Mouse (Mus musculus) layer of hippocampus, adult 2 months (tissue): Measurements from ENCODE around the gene Tbr1. TPM values are rescaled to one million over a fixed set of nuclear protein-coding genes. Genes with fewer than 3 reads are reported as not detected.

Source experiments
- DNase-seq, 2 experiments: peaks; one replicate each; pipeline ENCODE4 v3.0.0; 2022; ENCODE audit warnings: low spot score in 2 of 2
- H3K27ac ChIP-seq: fragments of 200-600 bp; 2 replicates; pipeline ENCODE4 v1.8.1; 2022
- H3K4me3 ChIP-seq: fragments of 200-600 bp; 2 replicates; pipeline ENCODE4 v1.8.1; 2022; ENCODE audit warnings: mild to moderate bottlenecking
- CTCF ChIP-seq: fragments of 200-600 bp; conservative IDR thresholded peaks from 2 replicates; pipeline ENCODE4 v1.8.1; 2022; ENCODE audit warnings: antibody characterized with exemption, mild to moderate bottlenecking, moderate library complexity
- microRNA-seq, 2 experiments: library from miRNA; unstranded; fragments of <30 nt; microRNA quantifications; one replicate each; pipeline ENCODE4 v1.2.0; 2021
- total RNA-seq, 2 experiments: library from RNA; stranded (reverse); gene quantifications; 2 replicates each; pipeline ENCODE4 v1.2.3; 2021

The Tbr1 gene
- total RNA-seq, 2 experiments from 2014 or later, result 41.1 to 45.3 TPM

GRCm38 (mm10) chr2:61814548-61815473 is 12.1 kb downstream of the Tbr1 start:
- peak; percentile 82 for TF ChIP-seq CTCF
- H3K4me3 ChIP-seq, result peak overlapping the region; percentile 52
- H3K27ac ChIP-seq, result peak overlapping the region; percentile 85
- peak; percentile 38 to 43 for DNase-seq

GRCm38 (mm10) chr2:61815583-61816313 is 13.0 kb downstream of the Tbr1 start:
- no peak for TF ChIP-seq CTCF
- H3K27ac ChIP-seq, result peak overlapping the region; percentile 84
- peak in 1 of 2 experiments; percentile 60 for DNase-seq
- H3K4me3 ChIP-seq, result peak overlapping the region; percentile 48

GRCm38 (mm10) chr2:61818197-61818596 is 15.5 kb downstream of the Tbr1 start:
- TF ChIP-seq CTCF, result no peak
- no peak for DNase-seq
- H3K27ac ChIP-seq, result peak overlapping the region; percentile 36

GRCm38 (mm10) chr2:61820203-61820602 is 17.5 kb downstream of the Tbr1 start:
- Histone ChIP-seq H3K27ac (no peak overlapping the region), H3K4me3 (no peak overlapping the region)
- no peak for TF ChIP-seq CTCF
- no peak for DNase-seq

More at GRCm38 (mm10) chr2:61818197-61818596, 15.5 kb downstream of the Tbr1 start:
- no peak overlapping the region for H3K4me3 ChIP-seq

DNA sequence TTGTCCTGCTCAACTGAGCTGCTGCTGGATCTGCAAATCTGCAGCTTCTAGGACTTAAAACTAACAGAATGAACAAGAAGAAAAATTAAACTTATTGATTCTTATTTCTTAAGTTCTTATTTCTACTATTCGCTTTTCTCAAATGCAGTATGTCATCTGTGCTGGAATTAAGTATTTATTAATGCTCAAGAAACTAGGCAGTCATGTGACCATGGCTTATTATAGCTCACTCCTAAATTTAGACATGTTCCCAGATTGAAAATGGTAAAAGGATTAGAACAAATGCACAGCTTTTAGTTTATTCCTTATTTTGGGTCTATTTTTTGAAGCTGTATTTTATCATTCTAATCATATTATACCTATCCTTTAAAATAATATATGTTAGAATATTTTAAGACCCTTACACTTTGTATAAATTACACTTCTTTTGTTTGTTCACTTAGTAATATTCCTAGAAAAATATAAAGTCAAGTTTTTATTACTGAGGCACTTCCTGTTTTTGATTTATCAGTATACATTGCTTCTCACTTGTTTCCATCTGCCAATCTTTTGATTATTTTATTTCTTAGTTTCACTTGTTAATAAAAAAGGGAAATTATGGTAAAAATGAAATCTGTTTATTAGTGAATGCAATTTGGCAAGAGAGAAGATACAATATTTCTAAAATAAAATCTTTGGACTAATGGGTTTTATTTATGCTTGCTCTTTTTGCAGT is 20.9 kb downstream of the Tbr1 start:
- no peak overlapping the region for H3K4me3 ChIP-seq
- DNase-seq, result no peak
- no peak overlapping the region for H3K27ac ChIP-seq
- no peak for TF ChIP-seq CTCF

GRCm38 (mm10) chr2:61837243-61837806 is 34.6 kb downstream of the Tbr1 start:
- Histone ChIP-seq H3K4me3 (no peak overlapping the region), H3K27ac (no peak overlapping the region)
- DNase-seq, result no peak
- TF ChIP-seq CTCF, result no peak

Small RNAs within 50 kb of the gene (microRNA-seq; reads per million reads assigned to microRNA genes)
- gene Gm22403, result 0 reads per million in 2 experiments

Other genes starting within 250 kb of the Tbr1 start
- gene Tank, start 224.3 kb upstream of the Tbr1 start, total RNA-seq, result 10 to 100 TPM; 24.7 to 32.7 TPM
- 100 to 1,000 TPM; 110 to 120 TPM for gene Psmd14, start 91.2 kb upstream of the Tbr1 start, total RNA-seq
- gene Slc4a10, start 243.5 kb downstream of the Tbr1 start, total RNA-seq, result 100 to 1,000 TPM; 208 to 230 TPM